Mouse (Mus musculus) hindbrain, postnatal 0 days (tissue): Measurements from ENCODE around the gene Gm21292. TPM values are rescaled to one million over a fixed set of nuclear protein-coding genes. Genes with fewer than 3 reads are reported as not detected.
"Not testable (repeated sequence)": the region's sequence is repeated elsewhere in the genome, so short reads cannot be mapped to it uniquely, and the experiment has no call there.

Experiments used
- ATAC-seq: fragments of 200-750 bp; cut with Nextera tagmentation; 2 replicates; pipeline ENCODE4 v1.8.0; 2017; ENCODE audit warnings: mild to moderate bottlenecking, moderate TSS enrichment, moderate library complexity
- DNase-seq: peaks from one replicate; pipeline ENCODE4 v3.0.0-alpha.2; 2015; ENCODE audit warnings: low spot score
- H3K27ac ChIP-seq: fragments of 300-500 bp; sonication (generic); 2 replicates; pipeline ENCODE4 v1.5.1; 2014; ENCODE audit warnings: mild to moderate bottlenecking
- H3K27me3 ChIP-seq: fragments of 300-500 bp; sonication (generic); 2 replicates; pipeline ENCODE4 v1.6.1; 2014; ENCODE audit warnings: low read length, mixed read lengths; ENCODE audit not compliant: insufficient read depth
- H3K36me3 ChIP-seq: fragments of 300-500 bp; sonication (generic); 2 replicates; pipeline ENCODE4 v1.6.1; 2014; ENCODE audit warnings: low read length, mixed read lengths; ENCODE audit not compliant: insufficient read depth
- H3K4me1 ChIP-seq: fragments of 300-500 bp; sonication (generic); 2 replicates; pipeline ENCODE4 v1.6.1; 2014; ENCODE audit warnings: antibody characterized with exemption, low read length, mixed read lengths; ENCODE audit not compliant: insufficient read depth
- H3K4me2 ChIP-seq: fragments of 300-500 bp; sonication (generic); 2 replicates; pipeline ENCODE4 v1.6.1; 2014; ENCODE audit warnings: low read depth, mild to moderate bottlenecking, low read length, moderate library complexity, mixed read lengths
- H3K4me3 ChIP-seq: fragments of 300-500 bp; sonication (generic); 2 replicates; pipeline ENCODE4 v1.5.1; 2014; ENCODE audit warnings: low read length
- H3K9ac ChIP-seq: fragments of 300-500 bp; sonication (generic); replicated peaks from 2 replicates; pipeline ENCODE4 v1.6.1; 2014; ENCODE audit warnings: mild to moderate bottlenecking, low read length, moderate library complexity, mixed read lengths
- H3K9me3 ChIP-seq: fragments of 300-500 bp; sonication (generic); 2 replicates; pipeline ENCODE4 v1.6.1; 2016; ENCODE audit warnings: low read length, mixed read lengths
- WGBS: fragments of 180-500 bp; shearing (Covaris S2); extraction: QIAGEN DNeasy Blood & Tissue Kit; methylation state at CpG from one replicate; pipeline ENCODE4 v1.1.7; 2014; 5-methylcytosine and 5-hydroxymethylcytosine counted together
- polyA plus RNA-seq: library from polyadenylated mRNA; unstranded; fragments of >200 nt; fragmentation: Nextera tagmentation; extraction: Ambion mirVana; gene quantifications from 2 replicates; pipeline ENCODE4 v1.2.1, GENCODE M21; 2015
- total RNA-seq: library from RNA; depleted of rRNA; stranded (reverse); fragments of >200 nt; gene quantifications from 2 replicates; pipeline ENCODE4 v1.2.3, GENCODE M21; 2014; rRNA removed

Gene Gm21292
- total RNA-seq (not detected in 2 replicates), polyA plus RNA-seq (not detected in 2 replicates)

DNA sequence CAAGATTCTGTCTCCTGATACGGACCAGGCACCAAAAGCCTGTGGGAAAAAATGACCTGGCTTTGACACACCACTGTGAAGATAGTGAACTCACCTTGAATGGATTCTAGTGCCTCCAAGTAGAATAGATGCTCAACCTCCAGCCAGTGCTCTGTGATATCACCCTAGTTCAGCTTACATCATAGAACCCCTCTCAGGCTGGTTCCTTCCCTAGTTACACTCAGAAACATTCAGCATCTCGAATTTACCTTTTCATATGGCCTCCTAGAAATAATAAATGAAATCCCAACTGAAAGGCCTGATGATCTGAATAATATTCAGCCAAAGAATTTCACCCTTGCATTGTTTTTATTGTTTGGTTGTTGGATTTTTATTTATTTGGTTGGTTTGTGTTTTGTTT lies at the start of gene Gm21292:
Gene Gm21292, minus strand, starts transcription at position 101 of the 400 bp plus-strand sequence.
- WGBS, result no CpG with 5 or more reads among the region's 2 CpGs
- DNase-seq, ATAC-seq, H3K4me1 ChIP-seq, H3K27me3 ChIP-seq, H3K9ac ChIP-seq, H3K9me3 ChIP-seq, H3K4me3 ChIP-seq, H3K27ac ChIP-seq, H3K4me2 ChIP-seq, H3K36me3 ChIP-seq: not testable (repeated sequence)

Other genes starting within 250 kb of the Gm21292 start
- gene Gm21721, start 68.3 kb upstream of the Gm21292 start, total RNA-seq, result not detected in 2 replicates
- not detected in 2 replicates for gene Gm21721, start 68.3 kb upstream of the Gm21292 start, polyA plus RNA-seq
- not detected in 2 replicates for gene Gm21812, start 213.3 kb upstream of the Gm21292 start, total RNA-seq
- not detected in 2 replicates for gene Gm21812, start 213.3 kb upstream of the Gm21292 start, polyA plus RNA-seq